7 mouse cellular contexts compared by ENCODE assay signal in the genomic region with DNA sequence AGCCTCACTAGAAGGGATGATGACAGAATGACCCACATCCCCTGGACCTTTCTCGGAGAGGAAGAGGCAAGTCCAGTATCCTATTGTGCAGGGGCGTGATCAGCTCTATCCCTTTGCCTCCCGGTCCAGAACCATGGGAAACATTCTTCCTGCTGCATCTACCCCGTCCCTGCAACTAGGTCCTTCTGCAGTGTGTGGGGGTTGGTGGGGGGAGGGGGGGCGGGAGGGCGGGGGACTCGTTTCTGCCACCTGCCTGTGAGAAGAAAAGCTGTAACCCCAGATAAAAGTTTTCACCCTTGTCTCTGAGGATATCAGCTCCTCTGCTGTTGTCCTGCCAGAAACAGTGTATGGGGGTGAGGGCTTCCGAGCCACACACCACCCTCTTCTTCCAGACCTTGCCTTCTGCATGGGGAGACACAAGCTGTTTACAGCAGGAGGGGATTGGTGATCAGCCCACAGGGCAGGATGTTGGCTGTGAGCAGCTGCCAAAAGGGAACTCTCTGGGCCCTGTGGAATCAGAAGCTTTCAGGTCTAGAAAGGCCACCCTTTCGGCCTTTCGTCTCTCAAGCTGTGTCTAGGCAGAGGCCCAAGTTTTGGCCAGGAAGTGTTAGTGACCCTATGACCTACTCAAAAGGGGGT. TPM values are rescaled to one million over a fixed set of nuclear protein-coding genes. Genes with fewer than 3 reads are reported as not detected.
A peak's percentile ranks its signal among the peaks of the same experiment; 100 is the strongest.
DNase-seq lines count a peak whose midpoint lies in the region; ATAC-seq and TF ChIP-seq lines count a peak whose summit lies in the region.

No protein-coding gene starts in this region.

- 11% methylated on average over 10 of the region's 10 CpGs for WGBS in heart, embryonic 10.5 days
- 17% methylated on average over 10 of the region's 10 CpGs for WGBS in kidney, embryonic 14.5 days
- 7% methylated on average over 10 of the region's 10 CpGs for whole genome bisulfite sequencing in lung, postnatal 0 days
- 25% methylated on average over 9 of the region's 10 CpGs for WGBS in stomach, postnatal 0 days

- H3K27me3 ChIP-seq in heart, embryonic 10.5 days (ENCODE audit: insufficient read depth, poor library complexity, severe bottlenecking): peaks cover 18% of the 10 kb centered on the region; the same call in 1 of the 2 replicates
- H3K27me3 ChIP-seq in kidney, embryonic 14.5 days (ENCODE audit: control insufficient read depth, insufficient read depth, low read length): no peaks in the 10 kb centered on the region
- H3K27me3 ChIP-seq in lung, postnatal 0 days (replicated peaks; ENCODE audit: insufficient read depth, low read length): no peaks in the 10 kb centered on the region
- H3K27me3 ChIP-seq in stomach, postnatal 0 days (ENCODE audit: control insufficient read depth, insufficient read depth, low read length): no peaks in the 10 kb centered on the region

- no peaks in the 10 kb centered on the region for H3K36me3 ChIP-seq in heart, embryonic 10.5 days
- H3K36me3 ChIP-seq in kidney, embryonic 14.5 days (ENCODE audit: control insufficient read depth, insufficient read depth, low read length): no peaks in the 10 kb centered on the region
- H3K36me3 ChIP-seq in lung, postnatal 0 days (ENCODE audit: insufficient read depth, low read length): no peaks in the 10 kb centered on the region
- no peaks in the 10 kb centered on the region for H3K36me3 ChIP-seq in stomach, postnatal 0 days (ENCODE audit: control insufficient read depth, insufficient read depth, low read length)

- no peaks in the 10 kb centered on the region for H3K9me3 ChIP-seq in heart, embryonic 10.5 days
- H3K9me3 ChIP-seq in kidney, embryonic 14.5 days (ENCODE audit: control insufficient read depth, low read length): no peaks in the 10 kb centered on the region
- H3K9me3 ChIP-seq in lung, postnatal 0 days (ENCODE audit: low read length): no peaks in the 10 kb centered on the region
- H3K9me3 ChIP-seq in stomach, postnatal 0 days (ENCODE audit: control insufficient read depth, low read length): no peaks in the 10 kb centered on the region

- DNase-seq in Muller cell, postnatal 12 days (ENCODE audit: inconsistent ontology term): peak; percentile 55
- DNase-seq in cerebellum, adult 9-10 months: peak; percentile 85
- no peak for DNase-seq in heart, embryonic 10.5 days (ENCODE audit: low spot score)
- peak; percentile 66 for DNase-seq in lung, postnatal 0 days (ENCODE audit: low spot score)
- no peak for DNase-seq in stomach, postnatal 0 days (ENCODE audit: low spot score)
- no peak for DNase-seq in natural killer cell, adult 2 months (ENCODE audit: low spot score in 2 of 2)

- peak overlapping the region; percentile 67 for H3K4me3 ChIP-seq in heart, embryonic 10.5 days
- peak overlapping the region; percentile 59 for H3K4me3 ChIP-seq in kidney, embryonic 14.5 days (ENCODE audit: low read length)
- H3K4me3 ChIP-seq in lung, postnatal 0 days (ENCODE audit: low read depth, low read length): peak overlapping the region; percentile 62
- peak overlapping the region; percentile 47; the same call in 1 of the 2 replicates for H3K4me3 ChIP-seq in stomach, postnatal 0 days (ENCODE audit: low read depth, low read length)

- no peak for TF ChIP-seq CTCF in lung, postnatal 0 days (IDR thresholded peaks at IDR 0.05)
- no peak for TF ChIP-seq CTCF in stomach, postnatal 0 days (IDR thresholded peaks at IDR 0.05; ENCODE audit: low read depth)

- H3K27ac ChIP-seq in heart, embryonic 10.5 days: peak overlapping the region; percentile 77
- H3K27ac ChIP-seq in kidney, embryonic 14.5 days (ENCODE audit: low read depth, low read length): peak overlapping the region; percentile 90; the same call in 1 of the 2 replicates
- H3K27ac ChIP-seq in lung, postnatal 0 days (ENCODE audit: low read length): peak overlapping the region; percentile 93
- H3K27ac ChIP-seq in stomach, postnatal 0 days (replicated peaks): peak overlapping the region; percentile 82; the same call in 1 of the 2 replicates

- ATAC-seq in kidney, embryonic 14.5 days (ENCODE audit: low FRiP score, low TSS enrichment): peak; percentile 38; the same call in 1 of the 2 replicates
- ATAC-seq in lung, postnatal 0 days: peak; percentile 59
- ATAC-seq in stomach, postnatal 0 days (ENCODE audit: low FRiP score, low TSS enrichment): no peak; the same call in 1 of the 2 replicates

- no peak for TF ChIP-seq EP300 in lung, postnatal 0 days (IDR thresholded peaks at IDR 0.05)
- TF ChIP-seq EP300 in stomach, postnatal 0 days (optimal IDR thresholded peaks at IDR 0.05): no peak

- peak overlapping the region; percentile 68 for H3K9ac ChIP-seq in kidney, embryonic 14.5 days (ENCODE audit: low read depth, low read length)
- H3K9ac ChIP-seq in lung, postnatal 0 days (replicated peaks; ENCODE audit: low read depth): peak overlapping the region; percentile 50; the same call in 1 of the 2 replicates
- no peak overlapping the region for H3K9ac ChIP-seq in stomach, postnatal 0 days (ENCODE audit: low read length)

- peaks cover 71% of the 10 kb centered on the region for H3K4me1 ChIP-seq in heart, embryonic 10.5 days
- peaks cover 21% of the 10 kb centered on the region; the same call in 1 of the 2 replicates for H3K4me1 ChIP-seq in kidney, embryonic 14.5 days (ENCODE audit: control insufficient read depth, insufficient read depth, low read length)
- peaks cover 15% of the 10 kb centered on the region; the same call in 1 of the 2 replicates for H3K4me1 ChIP-seq in lung, postnatal 0 days (ENCODE audit: insufficient read depth, low read depth, low read length)
- peaks cover 3% of the 10 kb centered on the region; the same call in 1 of the 2 replicates for H3K4me1 ChIP-seq in stomach, postnatal 0 days (replicated peaks; ENCODE audit: control insufficient read depth, insufficient read depth)

- peak overlapping the region; percentile 92 for H3K4me2 ChIP-seq in kidney, embryonic 14.5 days (replicated peaks; ENCODE audit: low read depth, low read length)
- peak overlapping the region; percentile 76 for H3K4me2 ChIP-seq in lung, postnatal 0 days (replicated peaks; ENCODE audit: low read depth, low read length)
- H3K4me2 ChIP-seq in stomach, postnatal 0 days (replicated peaks; ENCODE audit: low read depth): peak overlapping the region; percentile 75

RNA-seq across cellular contexts. Expression of gene Sept4, which starts 10.4 kb away (rescaled TPM):
- 11.2 and 14.3 TPM in 2 replicates for polyA plus RNA-seq in heart, embryonic 10.5 days (2016; fragmentation: Nextera tagmentation; extraction: Ambion mirVana)
- 35.6 and 37.9 TPM in 2 replicates for polyA plus RNA-seq in kidney, embryonic 14.5 days (2014; fragmentation: Nextera tagmentation; extraction: Ambion mirVana)
- 366 and 392 TPM in 2 replicates for polyA plus RNA-seq in lung, postnatal 0 days (2015; fragmentation: Nextera tagmentation; extraction: Ambion mirVana)
- 25.5 and 26.3 TPM in 2 replicates for polyA plus RNA-seq in stomach, postnatal 0 days (2015; fragmentation: Nextera tagmentation; extraction: Ambion mirVana)

RNA-seq across cellular contexts. Expression of gene Gm11492, which starts 12.6 kb away (rescaled TPM):
- polyA plus RNA-seq in heart, embryonic 10.5 days (2016; fragmentation: Nextera tagmentation; extraction: Ambion mirVana): not detected in 2 replicates
- not detected in 2 replicates for polyA plus RNA-seq in kidney, embryonic 14.5 days (2014; fragmentation: Nextera tagmentation; extraction: Ambion mirVana)
- not detected in 2 replicates for polyA plus RNA-seq in lung, postnatal 0 days (2015; fragmentation: Nextera tagmentation; extraction: Ambion mirVana)
- polyA plus RNA-seq in stomach, postnatal 0 days (2015; fragmentation: Nextera tagmentation; extraction: Ambion mirVana): not detected in 2 replicates

RNA-seq across cellular contexts. Expression of gene Mtmr4, which starts 12.9 kb away (rescaled TPM):
- 29.7 and 38.1 TPM in 2 replicates for polyA plus RNA-seq in heart, embryonic 10.5 days (2016; fragmentation: Nextera tagmentation; extraction: Ambion mirVana)
- 20.2 and 44.3 TPM in 2 replicates for polyA plus RNA-seq in kidney, embryonic 14.5 days (2014; fragmentation: Nextera tagmentation; extraction: Ambion mirVana)
- polyA plus RNA-seq in lung, postnatal 0 days (2015; fragmentation: Nextera tagmentation; extraction: Ambion mirVana): 9.4 and 13.3 TPM in 2 replicates
- polyA plus RNA-seq in stomach, postnatal 0 days (2015; fragmentation: Nextera tagmentation; extraction: Ambion mirVana): 9.4 and 11.5 TPM in 2 replicates

RNA-seq across cellular contexts. Expression of gene Hsf5, which starts 37.9 kb away (rescaled TPM):
- 0.15 and 0.21 TPM in 2 replicates for polyA plus RNA-seq in heart, embryonic 10.5 days (2016; fragmentation: Nextera tagmentation; extraction: Ambion mirVana)
- 0.23 and 0.24 TPM in 2 replicates for polyA plus RNA-seq in kidney, embryonic 14.5 days (2014; fragmentation: Nextera tagmentation; extraction: Ambion mirVana)
- polyA plus RNA-seq in lung, postnatal 0 days (2015; fragmentation: Nextera tagmentation; extraction: Ambion mirVana): 0.05 and 0.11 TPM in 2 replicates
- 0.12 TPM in 1 of 2 replicates, not detected in the other for polyA plus RNA-seq in stomach, postnatal 0 days (2015; fragmentation: Nextera tagmentation; extraction: Ambion mirVana)

Comparison
In these comparisons a context has a peak if more than half of its experiments do, and no peak if none do; other contexts are left out.
1. DNase-seq: peak in Muller cell, postnatal 12 days (single experiment), cerebellum, adult 9-10 months (single experiment) and lung, postnatal 0 days (single experiment); none in heart, embryonic 10.5 days (single experiment), stomach, postnatal 0 days (single experiment) and natural killer cell, adult 2 months (0 of 2).
2. Peak in every context shown above with its lines, with median percentiles within 50 percentile points of each other: H3K27ac ChIP-seq, H3K4me3 ChIP-seq and H3K4me2 ChIP-seq.